Mouse (Mus musculus) lung, adult 2 months (tissue): ENCODE measurements at regions not wholly inside any gene's neighbourhood (a gene's known extent, or its start where the extent isn't known, plus 50 kb on each side); places are given as distances from the start of the nearest gene placed in this dataset.

Source experiments
- CTCF ChIP-seq: fragments of 200-500 bp; IDR thresholded peaks from 2 replicates; pipeline ENCODE4 v1.5.1; 2011; ENCODE audit warnings: mild to moderate bottlenecking, low read length, control low read depth; ENCODE audit not compliant: insufficient read depth
- POLR2A ChIP-seq: fragments of 200-500 bp; IDR thresholded peaks from 2 replicates; pipeline ENCODE4 v1.6.1; 2011; ENCODE audit warnings: low read depth, mild to moderate bottlenecking, control low read depth, low read length, borderline replicate concordance; ENCODE audit errors: extremely low read depth

DNA sequence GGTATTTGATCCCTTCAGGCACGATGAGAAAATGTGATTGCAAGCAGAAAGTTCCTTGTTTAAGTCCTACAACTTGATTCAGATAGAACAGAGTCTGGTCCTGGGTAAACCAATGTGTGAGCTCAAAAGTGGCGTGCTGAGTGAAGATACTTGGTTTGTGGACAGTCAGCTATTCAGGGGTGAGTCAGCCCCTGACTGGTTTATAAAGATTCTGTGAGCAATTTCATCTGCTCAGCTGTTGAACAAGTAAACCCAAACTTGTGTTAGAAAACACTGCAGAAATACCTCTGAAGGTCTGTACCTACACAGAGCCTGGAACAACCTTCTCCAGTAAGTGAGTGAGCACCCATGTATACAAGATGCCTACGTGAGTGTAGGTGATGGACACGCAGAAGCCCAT, 78.1 kb upstream of the Acsl4 start:
- TF ChIP-seq CTCF (no peak), POLR2A (no peak)
